Mouse (Mus musculus) megakaryocyte, embryonic 14.5 days (primary cell): Measurements from ENCODE around the gene Egfl6.

Experiments
- FLI1 ChIP-seq: IDR thresholded peaks from 2 replicates; pipeline ENCODE4 v1.6.1; 2012; ENCODE audit warnings: low read length, inconsistent platforms, mixed read lengths
- GATA1 ChIP-seq: IDR thresholded peaks from 3 replicates; pipeline ENCODE4 v1.6.1; 2012; ENCODE audit warnings: mixed read lengths, low read length, inconsistent platforms, borderline replicate concordance

DNA sequence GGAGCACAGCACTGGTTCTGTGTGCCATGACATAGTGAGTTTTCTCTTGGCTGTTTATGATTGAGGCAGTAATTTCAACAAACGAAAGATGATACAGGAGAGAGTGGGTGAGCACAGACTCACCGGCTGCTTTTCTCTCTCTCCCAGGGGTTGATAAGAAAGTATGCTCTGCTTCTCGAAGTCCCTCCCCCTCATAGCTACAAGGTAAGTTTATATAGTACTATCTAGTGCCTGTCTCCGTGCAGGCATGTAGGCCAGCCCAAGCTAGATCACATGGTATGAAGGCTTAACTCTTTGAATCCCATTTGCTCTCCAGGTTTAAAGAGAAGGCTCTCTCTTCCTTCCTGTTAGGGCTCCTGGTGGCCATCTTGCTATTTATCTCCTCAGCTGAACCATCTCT is 50.4 kb downstream of the Egfl6 start:
- TF ChIP-seq GATA1 = no peak
- no peak for TF ChIP-seq FLI1
